Mouse (Mus musculus) olfactory bulb, adult 2 months (tissue): ENCODE data around the gene Fbxo10.

Source experiments
- CTCF ChIP-seq: fragments of 200-500 bp; IDR thresholded peaks from 2 replicates; pipeline ENCODE4 v1.5.1; 2012; ENCODE audit warnings: low read depth, mild to moderate bottlenecking, low read length, moderate library complexity; ENCODE audit not compliant: insufficient read depth
- POLR2A ChIP-seq: fragments of 200-500 bp; IDR thresholded peaks from 2 replicates; pipeline ENCODE4 v1.6.1; 2012; ENCODE audit warnings: mild to moderate bottlenecking, low read depth, low read length, moderate library complexity; ENCODE audit not compliant: insufficient read depth

DNA sequence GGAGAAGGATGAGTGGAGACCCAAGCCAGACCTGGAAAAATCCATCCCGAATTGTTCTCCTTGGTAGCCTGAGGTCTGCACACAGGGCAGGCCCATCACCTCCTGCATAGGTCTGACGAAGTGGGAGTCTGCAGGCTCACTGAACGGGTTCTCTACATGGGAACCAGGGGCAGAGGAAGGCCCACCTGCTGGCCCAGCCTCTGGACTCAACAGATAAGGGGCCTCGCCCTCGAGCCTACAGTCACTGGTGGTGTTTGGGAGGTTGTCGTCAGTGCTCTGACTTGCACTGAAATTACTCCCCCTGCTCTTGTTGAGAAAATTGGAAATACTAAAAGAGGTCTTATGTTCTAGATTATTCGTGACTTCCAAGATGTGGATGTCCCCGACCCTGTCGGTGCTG lies 90.6 kb downstream of the Fbxo10 start:
- TF ChIP-seq CTCF = no peak
- TF ChIP-seq POLR2A = no peak
